Mouse (Mus musculus) liver, postnatal 0 days (tissue): ENCODE results near the gene Dnaic1. TPM values are rescaled to one million over a fixed set of nuclear protein-coding genes. Genes with fewer than 3 reads are reported as not detected.

ENCODE experiments used
- polyA plus RNA-seq: library from polyadenylated mRNA; unstranded; fragments of >200 nt; fragmentation: Nextera tagmentation; extraction: Ambion mirVana; gene quantifications from 2 replicates; pipeline ENCODE4 v1.2.1, GENCODE M21; 2015

Dnaic1 gene
- polyA plus RNA-seq, 1 experiment from 2014 or later: 14.2 TPM

Other genes starting within 250 kb of the Dnaic1 start
- 25.6 and 28.6 TPM in 2 replicates for gene Ubap1, start 220.8 kb upstream of the Dnaic1 start, polyA plus RNA-seq
- gene Kif24, start 104.9 kb upstream of the Dnaic1 start, polyA plus RNA-seq: 2.4 and 2.5 TPM in 2 replicates
- gene Nudt2, start 104.6 kb upstream of the Dnaic1 start, polyA plus RNA-seq: 13.6 and 14.4 TPM in 2 replicates
- gene AI464131, start 66.7 kb upstream of the Dnaic1 start, polyA plus RNA-seq: 1.8 and 2.0 TPM in 2 replicates
- not detected in 2 replicates for gene 1110017D15Rik, start 52.4 kb upstream of the Dnaic1 start, polyA plus RNA-seq
- 0.77 and 1.0 TPM in 2 replicates for gene Fam219a, start 237 bp upstream of the Dnaic1 start, polyA plus RNA-seq
- gene Enho, start 70.5 kb downstream of the Dnaic1 start, polyA plus RNA-seq: 25.2 and 26.4 TPM in 2 replicates
- gene Cntfr, start 127.3 kb downstream of the Dnaic1 start, polyA plus RNA-seq: 0.12 and 0.29 TPM in 2 replicates
- 28.5 and 33.2 TPM in 2 replicates for gene Il11ra1, start 130.2 kb downstream of the Dnaic1 start, polyA plus RNA-seq
- 30.9 and 31.7 TPM in 2 replicates for gene Rpp25l, start 143.8 kb downstream of the Dnaic1 start, polyA plus RNA-seq
- 64.0 and 65.2 TPM in 2 replicates for gene Dctn3, start 153.4 kb downstream of the Dnaic1 start, polyA plus RNA-seq
- not detected in 2 replicates for gene Arid3c, start 161.4 kb downstream of the Dnaic1 start, polyA plus RNA-seq
- 40.9 and 46.2 TPM in 2 replicates for gene Galt, start 185.5 kb downstream of the Dnaic1 start, polyA plus RNA-seq
- 73.2 and 77.7 TPM in 2 replicates for gene Sigmar1, start 186.4 kb downstream of the Dnaic1 start, polyA plus RNA-seq
- 10.1 and 11.7 TPM in 2 replicates for gene Ccl27a, start 204.5 kb downstream of the Dnaic1 start, polyA plus RNA-seq